Mouse (Mus musculus) layer of hippocampus, adult 18-20 months (tissue): ENCODE results near the gene Mtf1. TPM values are rescaled to one million over a fixed set of nuclear protein-coding genes. Genes with fewer than 3 reads are reported as not detected.

Experiments used
- DNase-seq, 2 experiments: peaks; one replicate each; pipeline ENCODE4 v3.0.0; 2022; ENCODE audit warnings: low spot score in 2 of 2
- long read RNA-seq: library from polyadenylated mRNA; stranded (forward); transcript quantifications from one replicate; pipeline ENCODE4 v2.0.0, GENCODE M21; 2021
- total RNA-seq, 2 experiments: library from RNA; stranded (reverse); gene quantifications; 2 replicates each; pipeline ENCODE4 v1.2.3; 2021

The Mtf1 gene
- total RNA-seq: 10 to 100 TPM; 26.0 to 29.3 TPM
- long read RNA-seq, full-length matches to known transcripts: 17 of 28 reads
- long read RNA-seq, partial matches to known transcripts: 5 of 28 reads
- long read RNA-seq, other reads (novel, unspliced or antisense): 6 of 28 reads

GRCm38 (mm10) chr4:124801552-124802308 is at the start of gene Mtf1:
Gene Mtf1, plus strand, starts transcription at chr4:124802104.
- peak; percentile 64 to 92 for DNase-seq

- DNase-seq: no peak
These were observed 49.4 kb upstream of the Mtf1 start for GRCm38 (mm10) chr4:124752281-124753199.

GRCm38 (mm10) chr4:124755526-124755925 is 46.4 kb upstream of the Mtf1 start:
- DNase-seq: no peak

GRCm38 (mm10) chr4:124759305-124759811 is 42.5 kb upstream of the Mtf1 start:
- no peak for DNase-seq

- DNase-seq: no peak
These were observed 40.7 kb upstream of the Mtf1 start for GRCm38 (mm10) chr4:124761201-124761600.

GRCm38 (mm10) chr4:124762858-124763452 is 38.9 kb upstream of the Mtf1 start:
- no peak for DNase-seq

- DNase-seq: peak in 1 of 2 experiments; percentile 41
These were observed 35.9 kb upstream of the Mtf1 start for GRCm38 (mm10) chr4:124765802-124766565.

- DNase-seq: no peak
These were observed 35.4 kb upstream of the Mtf1 start for GRCm38 (mm10) chr4:124766566-124766940.

- DNase-seq: peak in 1 of 2 experiments; percentile 22
These were observed 32.8 kb upstream of the Mtf1 start for GRCm38 (mm10) chr4:124768963-124769591.

- DNase-seq: peak; percentile 27 to 64
These were observed 31.3 kb upstream of the Mtf1 start for GRCm38 (mm10) chr4:124770624-124771023.

GRCm38 (mm10) chr4:124772125-124772524 is 29.8 kb upstream of the Mtf1 start:
- DNase-seq: no peak

- no peak for DNase-seq
These were observed 28.5 kb upstream of the Mtf1 start for GRCm38 (mm10) chr4:124773449-124773848.

GRCm38 (mm10) chr4:124773995-124774394 is 27.9 kb upstream of the Mtf1 start:
- DNase-seq: no peak

- no peak for DNase-seq
These were observed 27.5 kb upstream of the Mtf1 start for GRCm38 (mm10) chr4:124774429-124774828.

GRCm38 (mm10) chr4:124781361-124781760 is 20.5 kb upstream of the Mtf1 start:
- no peak for DNase-seq

GRCm38 (mm10) chr4:124782395-124782794 is 19.5 kb upstream of the Mtf1 start:
- no peak for DNase-seq

GRCm38 (mm10) chr4:124783937-124784336 is 18.0 kb upstream of the Mtf1 start:
- no peak for DNase-seq

GRCm38 (mm10) chr4:124790013-124790412 is 11.9 kb upstream of the Mtf1 start:
- no peak for DNase-seq

GRCm38 (mm10) chr4:124792114-124792513 is 9.8 kb upstream of the Mtf1 start:
- no peak for DNase-seq

GRCm38 (mm10) chr4:124796141-124796540 is 5.8 kb upstream of the Mtf1 start:
- DNase-seq: no peak
